Mouse (Mus musculus) hindbrain, embryonic 13.5 days (tissue): ENCODE measurements around the gene Tmem183a. TPM values are rescaled to one million over a fixed set of nuclear protein-coding genes. Genes with fewer than 3 reads are reported as not detected.

Experiments
- ATAC-seq: fragments of 200-750 bp; cut with Nextera tagmentation; 2 replicates; pipeline ENCODE4 v1.8.0; 2017; ENCODE audit warnings: moderate TSS enrichment; ENCODE audit not compliant: low FRiP score
- H3K27ac ChIP-seq: fragments of 300-500 bp; sonication (generic); 2 replicates; pipeline ENCODE4 v1.5.1; 2015; ENCODE audit warnings: inconsistent platforms, mild to moderate bottlenecking, moderate library complexity
- H3K27me3 ChIP-seq: fragments of 300-500 bp; sonication (generic); 2 replicates; pipeline ENCODE4 v1.6.1; 2015; ENCODE audit warnings: mild to moderate bottlenecking, inconsistent platforms
- H3K36me3 ChIP-seq: fragments of 300-500 bp; sonication (generic); 2 replicates; pipeline ENCODE4 v1.6.1; 2015; ENCODE audit warnings: mild to moderate bottlenecking, inconsistent platforms
- H3K4me1 ChIP-seq: fragments of 300-500 bp; sonication (generic); replicated peaks from 2 replicates; pipeline ENCODE4 v1.6.1; 2015; ENCODE audit warnings: inconsistent platforms
- H3K4me2 ChIP-seq: fragments of 300-500 bp; sonication (generic); 2 replicates; pipeline ENCODE4 v1.6.1; 2015; ENCODE audit warnings: inconsistent platforms, mild to moderate bottlenecking, moderate library complexity
- H3K4me3 ChIP-seq: fragments of 300-500 bp; sonication (generic); 2 replicates; pipeline ENCODE4 v1.5.1; 2015; ENCODE audit warnings: mild to moderate bottlenecking, inconsistent platforms
- H3K9ac ChIP-seq: fragments of 300-500 bp; sonication (generic); 2 replicates; pipeline ENCODE4 v1.6.1; 2015; ENCODE audit warnings: mild to moderate bottlenecking, inconsistent platforms
- H3K9me3 ChIP-seq: fragments of 300-500 bp; sonication (generic); 2 replicates; pipeline ENCODE4 v1.6.1; 2016; ENCODE audit warnings: inconsistent platforms
- WGBS: fragments of 180-500 bp; shearing (Covaris S2); methylation state at CpG from one replicate; pipeline ENCODE4 v1.1.7; 2015; 5-methylcytosine and 5-hydroxymethylcytosine counted together
- polyA plus RNA-seq: library from polyadenylated mRNA; unstranded; fragments of >200 nt; fragmentation: Nextera tagmentation; extraction: Ambion mirVana; gene quantifications from 2 replicates; pipeline ENCODE4 v1.2.1, GENCODE M21; 2015

Tmem183a gene
- polyA plus RNA-seq, 1 experiment from 2014 or later: 128 TPM

GRCm38 (mm10) chr1:134374124-134374523 is 12.3 kb upstream of the Tmem183a start:
- Histone ChIP-seq H3K9me3 (no peaks in the 10 kb centered on the region), H3K4me3 (no peak overlapping the region), H3K27me3 (no peaks in the 10 kb centered on the region), H3K27ac (no peak overlapping the region), H3K36me3 (no peaks in the 10 kb centered on the region), H3K4me2 (no peak overlapping the region), H3K9ac (no peak overlapping the region), H3K4me1 (no peaks in the 10 kb centered on the region)
- 85% methylated on average over 2 of the region's 2 CpGs for WGBS
- no peak for ATAC-seq

- Histone ChIP-seq H3K27me3 (0 out of 2 replicates have a peak, but pooled peaks cover 6% of the 10 kb centered on the region), H3K4me1 (no peaks in the 10 kb centered on the region), H3K9me3 (no peaks in the 10 kb centered on the region), H3K36me3 (no peaks in the 10 kb centered on the region), H3K4me3 (no peak overlapping the region), H3K9ac (no peak overlapping the region), H3K4me2 (no peak overlapping the region), H3K27ac (no peak overlapping the region)
- 59% methylated on average over 9 of the region's 9 CpGs for WGBS
- no peak for ATAC-seq
Observed at GRCm38 (mm10) chr1:134368777-134369337, 7.1 kb upstream of the Tmem183a start.

- Histone ChIP-seq H3K4me3 (no peak overlapping the region), H3K9ac (no peak overlapping the region), H3K9me3 (no peaks in the 10 kb centered on the region), H3K4me1 (peaks cover 8% of the 10 kb centered on the region), H3K36me3 (no peaks in the 10 kb centered on the region), H3K27ac (no peak overlapping the region), H3K27me3 (0 out of 2 replicates have a peak, but pooled peaks cover 6% of the 10 kb centered on the region), H3K4me2 (no peak overlapping the region)
- ATAC-seq: no peak
- WGBS: 69% methylated on average over 5 of the region's 5 CpGs
Observed at GRCm38 (mm10) chr1:134365491-134365890, 3.7 kb upstream of the Tmem183a start.

- no peak overlapping the region for H3K4me3 ChIP-seq
- 83% methylated on average over 4 of the region's 4 CpGs for WGBS
- no peak overlapping the region for H3K4me2 ChIP-seq
Observed at GRCm38 (mm10) chr1:134363194-134363593, 1.4 kb upstream of the Tmem183a start.

GRCm38 (mm10) chr1:134361195-134361856 is 453 bp downstream of the Tmem183a start:
- Histone ChIP-seq H3K4me3 (peak overlapping the region; percentile 89), H3K27ac (peak overlapping the region; percentile 78), H3K9ac (peak overlapping the region; percentile 94), H3K9me3 (no peaks in the 10 kb centered on the region), H3K4me1 (peaks cover 28% of the 10 kb centered on the region), H3K4me2 (peak overlapping the region; percentile 75), H3K36me3 (peaks cover 22% of the 10 kb centered on the region), H3K27me3 (no peaks in the 10 kb centered on the region)
- WGBS: 2% methylated on average over 31 of the region's 44 CpGs
- peak; percentile 89; the same call in 1 of the 2 replicates for ATAC-seq

More at GRCm38 (mm10) chr1:134363194-134363593, 1.4 kb upstream of the Tmem183a start:
- Histone ChIP-seq H3K36me3 (peaks cover 11% of the 10 kb centered on the region), H3K9me3 (no peaks in the 10 kb centered on the region), H3K27ac (no peak overlapping the region), H3K27me3 (0 out of 2 replicates have a peak, but pooled peaks cover 1% of the 10 kb centered on the region), H3K4me1 (peaks cover 25% of the 10 kb centered on the region), H3K9ac (no peak overlapping the region)
- no peak for ATAC-seq

GRCm38 (mm10) chr1:134360656-134361055 is 1.1 kb downstream of the Tmem183a start:
- WGBS: 82% methylated on average over 7 of the region's 7 CpGs
- peaks cover 29% of the 10 kb centered on the region for H3K36me3 ChIP-seq
- H3K4me1 ChIP-seq: peaks cover 28% of the 10 kb centered on the region
- H3K4me3 ChIP-seq: peak overlapping the region; percentile 89
- no peaks in the 10 kb centered on the region for H3K9me3 ChIP-seq
- H3K27ac ChIP-seq: no peak overlapping the region
- no peaks in the 10 kb centered on the region for H3K27me3 ChIP-seq
- no peak for ATAC-seq
- peak overlapping the region; percentile 94 for H3K9ac ChIP-seq
- H3K4me2 ChIP-seq: peak overlapping the region; percentile 75

GRCm38 (mm10) chr1:134357461-134357860 is 4.3 kb downstream of the Tmem183a start:
- peaks cover 28% of the 10 kb centered on the region for H3K4me1 ChIP-seq
- no peak overlapping the region for H3K4me2 ChIP-seq
- WGBS: 63% methylated on average over 4 of the region's 4 CpGs
- no peak overlapping the region for H3K4me3 ChIP-seq
- H3K36me3 ChIP-seq: peaks cover 60% of the 10 kb centered on the region
- no peak overlapping the region for H3K9ac ChIP-seq
- no peaks in the 10 kb centered on the region for H3K9me3 ChIP-seq
- no peak overlapping the region for H3K27ac ChIP-seq
- no peak for ATAC-seq
- no peaks in the 10 kb centered on the region for H3K27me3 ChIP-seq

- no peak for ATAC-seq
- 81% methylated on average over 2 of the region's 2 CpGs for WGBS
Observed at GRCm38 (mm10) chr1:134353326-134353725, 8.5 kb downstream of the Tmem183a start.

GRCm38 (mm10) chr1:134347791-134348190 is 14.0 kb downstream of the Tmem183a start:
- no peak overlapping the region for H3K4me2 ChIP-seq
- H3K27me3 ChIP-seq: no peaks in the 10 kb centered on the region
- peaks cover 22% of the 10 kb centered on the region for H3K4me1 ChIP-seq
- peaks cover 61% of the 10 kb centered on the region for H3K36me3 ChIP-seq
- ATAC-seq: no peak
- no peak overlapping the region for H3K9ac ChIP-seq
- H3K27ac ChIP-seq: no peak overlapping the region
- H3K9me3 ChIP-seq: no peaks in the 10 kb centered on the region
- WGBS: 86% methylated on average over 9 of the region's 9 CpGs
- H3K4me3 ChIP-seq: no peak overlapping the region

More at GRCm38 (mm10) chr1:134353326-134353725, 8.5 kb downstream of the Tmem183a start:
- Histone ChIP-seq H3K4me1 (0 out of 2 replicates have a peak, but pooled peaks cover 5% of the 10 kb centered on the region), H3K27ac (no peak overlapping the region), H3K4me2 (no peak overlapping the region), H3K36me3 (peaks cover 84% of the 10 kb centered on the region), H3K27me3 (no peaks in the 10 kb centered on the region), H3K9me3 (no peaks in the 10 kb centered on the region), H3K9ac (no peak overlapping the region), H3K4me3 (no peak overlapping the region)

GRCm38 (mm10) chr1:134345075-134345474 is 16.7 kb downstream of the Tmem183a start:
- H3K4me1 ChIP-seq: peaks cover 33% of the 10 kb centered on the region
- H3K4me2 ChIP-seq: peak overlapping the region; percentile 84
- H3K36me3 ChIP-seq: peaks cover 34% of the 10 kb centered on the region
- no peak overlapping the region for H3K9ac ChIP-seq
- 76% methylated on average over 4 of the region's 4 CpGs for WGBS
- peaks cover 4% of the 10 kb centered on the region; the same call in 1 of the 2 replicates for H3K27me3 ChIP-seq
- no peaks in the 10 kb centered on the region for H3K9me3 ChIP-seq
- ATAC-seq: no peak; the same call in 1 of the 2 replicates
- H3K4me3 ChIP-seq: peak overlapping the region; percentile 56
- H3K27ac ChIP-seq: peak overlapping the region; percentile 66; the same call in 1 of the 2 replicates

GRCm38 (mm10) chr1:134344005-134344950 is 17.5 kb downstream of the Tmem183a start:
- WGBS: 1% methylated on average over 54 of the region's 54 CpGs
- Histone ChIP-seq H3K4me3 (peak overlapping the region; percentile 56), H3K36me3 (peaks cover 26% of the 10 kb centered on the region), H3K9me3 (no peaks in the 10 kb centered on the region), H3K4me2 (peak overlapping the region; percentile 84), H3K27me3 (peaks cover 4% of the 10 kb centered on the region; the same call in 1 of the 2 replicates), H3K4me1 (peaks cover 33% of the 10 kb centered on the region), H3K9ac (peak overlapping the region; percentile 80), H3K27ac (peak overlapping the region; percentile 66)
- peak; percentile 95 for ATAC-seq

GRCm38 (mm10) chr1:134343567-134343966 is 18.2 kb downstream of the Tmem183a start:
- H3K4me1 ChIP-seq: peaks cover 33% of the 10 kb centered on the region
- peaks cover 23% of the 10 kb centered on the region for H3K36me3 ChIP-seq
- peak overlapping the region; percentile 80 for H3K9ac ChIP-seq
- no peak for ATAC-seq
- H3K27ac ChIP-seq: peak overlapping the region; percentile 66
- peaks cover 4% of the 10 kb centered on the region; the same call in 1 of the 2 replicates for H3K27me3 ChIP-seq
- H3K4me2 ChIP-seq: peak overlapping the region; percentile 84
- 6% methylated on average over 2 of the region's 2 CpGs for WGBS
- no peaks in the 10 kb centered on the region for H3K9me3 ChIP-seq
- H3K4me3 ChIP-seq: peak overlapping the region; percentile 56
